Mouse (Mus musculus) myocyte (in vitro differentiated cells): ENCODE measurements at regions not wholly inside any gene's neighbourhood (a gene's known extent, or its start where the extent isn't known, plus 50 kb on each side); places are given as distances from the start of the nearest gene placed in this dataset.

ENCODE experiments used
- POLR2A ChIP-seq: IDR thresholded peaks from one replicate; pipeline ENCODE4 v1.6.1; 2011; ENCODE audit warnings: low read depth, mild to moderate bottlenecking, control low read depth, moderate library complexity; ENCODE audit not compliant: insufficient read length
- POLR2AphosphoS2 ChIP-seq: IDR thresholded peaks from one replicate; pipeline ENCODE4 v1.6.1; 2011; ENCODE audit warnings: low read depth, control low read depth; ENCODE audit not compliant: insufficient read length
- TCF12 ChIP-seq: IDR thresholded peaks from one replicate; pipeline ENCODE4 v1.6.1; 2011; ENCODE audit warnings: mild to moderate bottlenecking, control low read depth; ENCODE audit not compliant: poor library complexity, insufficient read depth, severe bottlenecking
- TCF3 ChIP-seq: IDR thresholded peaks from one replicate; pipeline ENCODE4 v1.6.1; 2011; ENCODE audit warnings: low read depth, control low read depth; ENCODE audit not compliant: insufficient read length

GRCm38 (mm10) chr2:107117564-107117963 lies 58.1 kb upstream of the Fshb start:
- TF ChIP-seq POLR2A (no peak), TCF12 (no peak), TCF3 (no peak), POLR2AphosphoS2 (no peak)
